Mouse (Mus musculus) urinary bladder, postnatal 10 days (tissue): ENCODE measurements around the gene Acsm2.
"Not testable (repeated sequence)": the region's sequence is repeated elsewhere in the genome, so short reads cannot be mapped to it uniquely, and the experiment has no call there.

Source experiments
- DNase-seq: peaks from one replicate; pipeline ENCODE4 v3.0.0; 2022; ENCODE audit warnings: low spot score

The Acsm2 gene

DNA sequence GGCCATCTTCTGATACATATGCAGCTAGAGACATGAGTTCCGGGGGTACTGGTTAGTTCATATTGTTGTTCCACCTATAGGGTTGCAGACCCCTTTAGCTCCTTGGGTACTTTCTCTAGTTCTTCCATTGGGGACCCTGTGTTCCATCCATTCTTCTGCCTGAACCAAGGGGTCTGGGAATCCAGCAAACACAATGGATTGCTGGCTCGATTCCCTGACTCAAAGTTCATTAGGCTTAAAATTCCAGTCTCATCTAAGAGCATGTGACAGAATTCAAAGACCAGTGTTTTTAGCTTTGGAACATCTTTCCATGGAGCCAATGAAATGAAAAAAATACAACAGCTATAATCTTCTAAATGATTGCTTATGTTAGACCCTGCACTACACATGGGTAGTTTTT lies 8.3 kb downstream of the Acsm2 start:
- DNase-seq, result not testable (repeated sequence)

DNA sequence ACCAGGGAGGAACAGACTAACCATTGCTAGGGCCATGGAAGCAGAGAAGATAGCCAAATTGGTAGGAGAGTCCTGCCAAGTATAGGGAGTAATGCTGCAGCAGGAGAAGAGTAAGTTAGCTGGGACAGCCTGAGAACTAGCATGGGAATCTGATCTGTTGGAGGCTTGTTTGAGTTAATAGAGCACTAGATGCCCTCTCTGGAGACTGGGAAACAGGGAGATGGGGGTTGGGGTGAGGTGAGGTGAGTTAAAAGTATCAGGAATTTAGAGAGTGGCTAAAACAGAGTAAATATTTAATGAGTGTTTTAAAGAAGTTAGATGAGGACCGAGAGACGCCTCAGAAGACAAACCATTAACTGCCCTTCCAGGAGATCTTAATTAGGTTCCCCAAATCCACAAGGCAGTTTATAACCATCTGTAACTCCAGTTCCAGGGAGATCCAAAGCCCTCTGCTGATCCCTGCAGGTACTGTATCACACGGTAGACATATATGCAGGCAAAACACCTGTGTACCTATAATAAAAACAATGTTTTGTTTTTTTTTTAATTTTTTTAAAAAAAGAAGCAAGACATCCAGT lies 40.5 kb downstream of the Acsm2 start:
- no peak for DNase-seq

DNA sequence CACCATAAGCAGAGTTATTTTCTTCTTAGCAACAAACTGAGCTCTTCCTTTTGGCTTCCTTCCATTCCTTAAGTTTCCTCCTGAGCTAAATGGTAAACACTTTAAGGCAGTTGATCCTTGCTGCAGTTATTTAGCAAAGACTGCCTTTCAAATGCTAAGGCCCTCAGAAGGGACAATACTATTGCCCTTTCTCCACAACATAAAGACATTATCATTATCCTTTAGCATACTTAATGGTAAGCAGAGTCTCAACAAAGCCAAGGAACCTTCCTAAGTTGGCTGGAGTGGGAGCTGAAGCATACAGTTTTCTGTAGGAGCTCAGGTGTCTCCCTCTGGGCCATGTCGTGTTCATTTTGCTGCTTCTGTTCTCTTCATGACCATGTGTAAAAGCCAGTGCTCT lies 41.2 kb downstream of the Acsm2 start:
- DNase-seq, result no peak

DNA sequence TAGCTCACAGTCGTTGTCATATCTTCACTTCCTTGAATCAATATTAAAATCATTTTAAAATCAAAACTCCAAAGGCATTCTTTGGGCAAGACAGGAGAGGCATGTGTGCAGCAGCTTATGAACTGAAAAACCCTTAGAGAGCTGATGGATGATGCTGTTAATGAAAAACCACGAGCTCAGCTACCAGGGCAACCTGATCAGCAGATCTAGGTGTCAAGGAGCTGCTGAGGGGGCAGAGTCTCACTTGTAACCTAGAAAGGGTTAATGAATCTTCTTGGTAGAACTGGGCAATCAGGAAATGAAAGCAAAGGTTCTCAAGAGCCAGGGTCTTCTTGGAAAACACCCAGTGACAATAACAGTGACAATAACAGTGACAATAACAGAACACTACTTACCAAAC lies 42.4 kb downstream of the Acsm2 start:
- DNase-seq, result no peak

DNA sequence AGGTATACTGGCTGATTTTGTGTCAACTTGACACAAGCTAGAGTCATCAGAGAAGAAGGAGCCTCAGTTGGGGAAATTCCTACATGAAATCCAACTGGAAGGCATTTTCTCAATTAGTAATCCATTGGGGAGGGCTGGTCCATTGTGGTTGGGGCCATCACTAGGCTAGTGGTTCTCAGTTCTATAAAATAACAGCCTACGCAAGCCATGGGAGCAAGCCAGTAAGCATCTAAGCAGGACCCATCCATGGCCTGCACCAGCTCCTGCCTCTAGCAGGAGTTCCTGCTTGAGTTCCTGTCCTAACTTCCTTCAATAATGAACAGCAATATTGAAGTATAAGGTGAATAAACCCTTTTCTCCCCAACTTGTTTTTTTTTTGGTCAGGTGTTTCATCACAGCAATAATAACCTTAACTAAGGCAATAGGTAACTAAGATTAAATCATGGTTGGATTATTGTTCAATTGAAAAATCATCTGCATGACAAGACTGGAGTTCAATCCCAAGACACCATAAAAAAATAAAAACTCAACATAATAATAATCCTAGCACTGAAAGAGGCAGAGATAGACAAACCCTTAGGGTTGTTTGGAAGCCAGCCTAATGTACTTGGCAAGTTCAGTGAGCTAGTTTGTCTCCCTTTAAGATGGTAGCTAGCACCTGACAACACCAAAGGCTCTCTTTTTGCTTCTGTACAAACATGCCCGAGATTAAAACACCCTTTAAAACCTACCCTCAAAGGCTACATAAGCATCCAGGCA lies 47.2 kb downstream of the Acsm2 start:
- no peak for DNase-seq

DNA sequence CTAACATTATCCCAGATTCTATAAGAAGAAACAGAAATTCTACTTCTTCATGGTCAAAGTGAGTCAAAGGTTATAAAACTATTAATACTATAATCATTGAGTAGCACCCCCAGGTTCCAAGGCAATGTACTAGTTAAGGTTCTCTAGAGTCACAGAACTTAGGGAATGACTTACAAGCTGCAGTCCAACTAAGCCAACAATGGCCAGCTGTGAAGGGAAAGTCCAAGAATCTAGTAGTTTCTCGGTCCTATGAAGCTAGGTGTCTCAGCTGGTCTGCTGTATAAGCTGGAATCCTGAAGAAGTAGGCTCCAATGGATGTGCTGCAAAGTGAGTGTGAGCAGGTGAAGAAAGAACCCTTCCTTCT lies 47.8 kb downstream of the Acsm2 start:
- DNase-seq, result no peak

DNA sequence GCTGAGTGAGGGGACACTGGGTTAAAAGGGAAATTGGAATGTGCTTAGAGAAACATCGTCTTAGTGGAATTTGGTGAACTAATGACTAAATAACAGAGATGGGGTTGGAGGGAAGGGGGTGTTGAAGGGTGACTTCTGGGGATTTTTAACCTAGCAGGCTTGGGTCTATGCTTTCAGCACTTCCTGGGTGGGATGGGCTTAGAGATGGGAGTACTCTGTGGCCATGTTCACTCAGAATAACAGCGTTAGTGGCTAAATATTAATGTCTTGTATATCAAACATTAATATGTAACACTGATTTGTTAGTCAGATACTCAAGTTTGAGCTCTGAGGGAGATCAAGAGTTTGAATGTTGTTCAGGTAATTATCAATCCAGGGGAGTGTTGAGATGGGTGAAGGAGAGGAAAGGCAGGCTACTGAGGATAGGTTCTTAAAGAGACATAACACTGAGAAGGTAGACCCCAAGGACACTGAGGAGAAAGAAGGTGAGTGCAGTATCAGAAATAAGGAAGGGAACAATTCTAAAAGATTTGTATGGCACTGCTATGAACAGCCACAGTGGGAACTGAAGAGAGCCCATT lies 50.9 kb downstream of the Acsm2 start:
- DNase-seq, result no peak

DNA sequence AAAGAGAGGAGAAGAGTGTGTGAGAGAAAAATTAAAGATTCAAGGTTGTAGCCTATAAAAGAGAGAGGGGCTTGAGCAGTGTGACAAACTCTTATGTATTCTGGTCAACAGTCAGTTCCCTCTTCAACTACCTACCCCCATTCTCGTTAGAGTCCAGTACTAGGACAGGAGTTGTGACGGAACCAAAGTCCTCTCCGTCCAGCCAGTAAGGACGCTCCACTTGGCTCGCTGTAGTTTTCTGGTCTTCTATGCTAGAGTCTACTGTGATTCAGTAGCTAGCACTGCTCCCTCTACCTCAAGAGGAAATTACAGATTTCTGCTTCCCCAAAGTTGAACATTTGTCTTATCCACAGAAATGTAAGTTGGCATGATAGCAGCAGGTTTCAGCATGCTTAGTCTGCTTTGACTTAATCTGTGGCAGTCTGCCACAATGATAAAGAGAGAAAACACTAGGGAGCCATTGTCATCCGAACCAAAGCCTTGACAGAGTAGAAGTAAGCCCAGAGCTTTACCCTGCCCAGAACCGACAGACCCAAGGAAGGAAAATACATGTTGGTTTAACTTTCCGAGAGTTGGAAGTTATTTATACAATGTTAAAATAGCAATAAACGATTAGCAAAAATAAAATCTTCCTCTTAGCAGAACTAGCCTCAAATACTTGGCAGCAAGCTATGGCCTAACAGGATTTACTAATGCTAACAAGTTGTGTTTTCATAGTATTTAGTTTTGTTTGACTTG lies 52.0 kb downstream of the Acsm2 start:
- DNase-seq, result no peak

DNA sequence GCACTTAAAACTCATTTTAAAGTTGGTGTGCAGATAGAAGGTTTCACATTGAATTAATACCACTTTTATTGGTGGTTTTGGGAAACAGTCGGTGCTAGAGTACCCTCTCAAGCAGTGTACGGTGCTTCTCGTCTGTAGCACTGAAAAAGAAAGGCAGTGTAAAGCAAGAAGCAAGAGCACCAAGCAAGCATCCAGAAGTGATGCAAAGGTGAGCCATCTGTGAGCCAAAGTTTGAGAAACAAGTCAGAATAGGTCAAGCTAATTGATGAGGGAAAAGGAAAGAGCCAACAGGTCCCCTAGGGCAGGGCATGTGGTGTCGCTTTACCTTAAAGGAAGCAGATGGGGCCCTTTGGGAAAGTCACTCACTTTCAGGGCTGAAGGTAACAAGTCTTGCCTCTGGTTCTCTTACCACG lies 52.5 kb downstream of the Acsm2 start, which contains the start of gene Acsm1:
Acsm1 (plus strand) TSS at position 363 of the 413 bp plus-strand sequence.
- no peak for DNase-seq

DNA sequence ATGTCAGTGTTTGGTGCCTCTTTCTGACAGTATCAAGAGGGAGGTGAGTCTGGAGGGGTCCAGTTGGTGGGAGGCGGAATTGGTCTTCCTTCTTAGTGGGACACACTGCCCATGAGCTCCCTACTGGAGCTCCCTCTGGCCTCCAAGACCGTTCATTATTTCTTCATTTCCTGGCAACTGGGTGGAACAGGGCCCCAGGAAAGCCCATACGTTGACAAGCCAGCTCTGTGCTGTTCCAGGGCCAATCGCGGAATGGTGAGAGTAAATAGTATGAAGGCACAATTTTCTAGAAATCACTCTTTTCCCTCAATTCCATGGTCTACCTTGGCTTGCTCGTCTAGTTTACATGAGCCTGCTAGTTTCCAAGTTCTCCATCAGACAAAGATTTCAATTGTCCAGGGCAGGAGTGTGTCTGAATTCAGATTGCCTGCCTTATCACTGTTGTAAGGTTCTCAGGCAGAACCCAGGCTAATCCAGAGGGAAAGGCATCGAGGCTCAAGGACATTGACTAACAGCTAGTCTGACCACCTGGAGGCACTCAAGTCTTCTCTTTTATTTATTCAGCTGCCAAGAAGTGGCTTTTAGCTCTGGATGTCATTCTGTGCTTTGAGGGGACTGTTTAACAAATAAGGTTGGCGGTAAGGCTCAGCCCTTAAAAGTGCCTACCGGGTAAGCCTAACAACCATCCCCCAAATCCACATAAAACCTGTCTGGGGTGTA lies 53.8 kb downstream of the Acsm2 start:
- no peak for DNase-seq

DNA sequence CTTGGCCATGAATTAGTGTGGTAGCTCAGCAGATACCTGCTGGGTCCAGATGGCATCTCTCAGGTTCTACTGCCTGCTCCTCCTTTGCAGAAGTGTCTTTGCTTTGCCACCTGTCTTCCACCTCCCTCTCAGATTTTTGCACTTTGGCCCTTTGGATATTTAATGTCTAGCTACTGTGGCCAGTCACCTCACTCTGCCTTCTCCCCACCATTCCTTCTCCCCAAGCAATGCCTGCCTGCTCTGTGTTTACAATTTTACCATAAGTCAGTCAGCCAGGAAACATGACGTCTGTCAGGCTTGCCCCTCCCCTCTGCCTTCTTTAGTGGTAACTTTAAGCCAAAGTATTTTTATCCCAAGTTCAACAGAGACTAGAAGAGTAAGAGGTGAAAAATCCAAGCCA lies 62.4 kb downstream of the Acsm2 start:
- DNase-seq, result no peak

DNA sequence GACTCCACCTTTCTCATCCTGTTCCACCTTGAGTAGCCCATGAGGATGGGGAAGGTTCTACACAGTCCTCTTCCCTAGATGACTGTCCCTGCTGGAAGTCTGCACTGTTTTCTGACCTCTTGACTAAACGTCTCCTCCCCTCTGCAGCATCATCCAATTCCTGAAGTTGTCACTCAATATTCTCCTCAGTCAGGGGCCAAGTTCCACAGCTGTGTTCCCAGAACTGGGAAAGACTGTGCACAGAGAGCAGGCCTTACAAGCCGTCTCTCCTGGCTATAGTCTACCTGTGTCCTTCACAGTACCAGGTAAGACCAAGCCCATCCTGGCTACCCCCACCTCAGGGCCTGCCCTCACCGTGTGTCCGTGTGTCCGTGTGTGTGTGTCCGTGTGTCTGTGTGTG lies 63.5 kb downstream of the Acsm2 start:
- DNase-seq, result no peak

DNA sequence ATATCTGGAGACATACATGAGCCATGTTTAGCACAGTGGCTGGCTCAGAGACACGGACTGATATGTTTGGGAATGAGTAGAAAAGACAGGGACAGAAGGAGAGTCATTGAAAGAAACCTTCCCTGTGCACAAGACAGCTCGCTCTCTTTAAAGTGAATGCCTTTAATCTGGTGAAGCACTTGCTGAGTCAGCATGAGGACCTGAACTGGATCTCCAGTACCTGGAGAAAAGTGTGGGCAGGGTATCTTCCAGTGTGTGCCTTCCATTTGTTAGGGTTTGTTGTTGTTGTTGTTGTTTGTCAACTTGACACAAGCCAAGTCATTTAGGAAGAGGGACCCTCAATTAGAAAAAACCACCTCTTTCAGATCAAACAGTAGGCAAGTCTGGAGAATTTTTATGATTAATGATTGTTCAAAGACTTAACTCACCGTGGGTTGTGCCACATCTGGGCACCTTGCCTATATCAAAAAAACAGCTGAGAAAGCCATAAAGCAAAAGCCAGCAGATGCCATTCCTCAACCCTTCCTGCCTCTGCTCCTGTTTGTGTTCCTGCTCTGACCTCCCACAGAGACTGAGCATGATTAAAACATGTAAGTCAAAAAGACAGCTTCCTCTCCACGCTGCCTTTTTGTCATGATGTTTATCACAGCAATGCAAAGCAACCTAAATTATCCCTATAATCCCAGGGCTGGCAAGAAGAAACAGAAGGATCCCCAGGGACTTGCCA lies 64.2 kb downstream of the Acsm2 start:
- DNase-seq, result no peak

DNA sequence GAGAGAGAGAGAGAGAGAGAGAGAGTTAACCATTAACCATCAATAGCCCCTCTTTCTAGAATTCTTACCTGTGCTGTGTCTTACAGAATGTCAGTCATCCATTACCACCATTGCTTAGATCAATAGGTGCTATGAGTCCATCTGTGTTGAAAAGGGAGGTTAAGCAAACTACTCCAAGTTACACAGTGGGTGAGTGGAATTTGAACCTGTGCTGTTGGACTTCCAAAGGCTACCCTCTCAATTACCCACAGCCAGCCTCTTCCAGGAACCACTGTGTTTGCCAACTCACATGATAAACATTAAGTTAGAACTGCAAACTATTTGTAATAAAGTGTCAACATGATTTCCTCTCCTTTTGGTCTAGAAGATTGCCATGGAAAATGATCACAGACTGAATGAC lies 66.0 kb downstream of the Acsm2 start:
- no peak for DNase-seq

DNA sequence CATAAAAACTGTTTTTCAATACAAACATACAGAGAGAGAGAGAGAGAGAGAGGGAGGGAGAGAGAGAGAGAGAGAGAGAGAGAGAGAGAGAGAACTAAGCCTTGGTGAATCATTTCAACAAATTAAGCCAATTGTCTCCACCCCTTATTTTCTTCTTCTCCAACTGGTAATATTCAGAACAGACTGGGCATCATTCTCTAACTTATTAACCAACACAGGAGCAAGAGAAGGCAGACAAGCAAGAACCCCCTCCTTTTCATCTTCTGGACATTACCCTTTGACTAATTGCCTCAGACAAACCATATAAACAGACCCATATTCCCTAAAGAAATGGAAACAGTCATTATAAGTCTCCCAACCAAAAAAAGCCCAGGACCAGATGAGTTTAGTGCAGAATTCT lies 84.6 kb downstream of the Acsm2 start:
- no peak for DNase-seq

DNA sequence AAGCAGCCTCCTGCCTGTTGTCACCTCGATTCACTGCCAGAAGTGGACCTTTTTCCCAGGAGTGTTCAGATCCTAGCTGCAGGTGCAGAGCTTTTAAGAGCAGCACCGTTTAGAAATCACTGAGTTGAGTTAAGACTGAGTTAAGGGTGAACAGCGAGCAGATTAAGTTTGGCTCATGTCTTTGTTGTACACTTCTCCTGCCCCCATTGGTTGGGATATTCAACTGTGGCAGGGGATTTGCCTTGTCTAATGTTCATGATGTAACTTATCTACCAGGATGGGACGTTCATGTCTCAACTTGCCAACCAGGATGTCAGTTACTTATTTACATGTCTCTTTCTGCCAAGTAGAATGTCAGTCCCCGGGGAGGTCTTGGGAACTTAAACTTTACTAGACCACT lies 88.2 kb downstream of the Acsm2 start:
- DNase-seq, result no peak
